Mouse (Mus musculus): Measurements from ENCODE around the gene Gm15262. TPM values are rescaled to one million over a fixed set of nuclear protein-coding genes. Genes with fewer than 3 reads are reported as not detected.

Gene Gm15262
- polyA plus RNA-seq (2015; fragmentation: Illumina TruSeq; extraction: RNeasy Lipid Tissue Mini Kit (QIAGEN cat#74804); ENCODE audit: low read depth, low replicate concordance): not detected

GRCm38 (mm10) chrX:161287156-161287555, at the start of gene Gm15262:
Gene Gm15262 (plus strand): TSS chrX:161287456.

Other genes starting within 250 kb of the Gm15262 start
- 1.8 TPM for gene Scml2, start 170.3 kb upstream of the Gm15262 start, polyA plus RNA-seq (2015; fragmentation: Illumina TruSeq; extraction: RNeasy Lipid Tissue Mini Kit (QIAGEN cat#74804); ENCODE audit: low read depth, low replicate concordance)